Mouse (Mus musculus) cortical plate, adult 2 months (tissue): ENCODE measurements around the gene Pan3. TPM values are rescaled to one million over a fixed set of nuclear protein-coding genes. Genes with fewer than 3 reads are reported as not detected.
A peak's percentile ranks its signal among the peaks of the same experiment; 100 is the strongest.

ENCODE experiments used
- H3K27ac ChIP-seq: fragments of 200-500 bp; 2 replicates; pipeline ENCODE4 v1.5.1; 2012; ENCODE audit warnings: low read length, control low read depth, inconsistent platforms; ENCODE audit not compliant: insufficient read depth
- H3K4me1 ChIP-seq: fragments of 200-500 bp; 2 replicates; pipeline ENCODE4 v1.6.1; 2011; ENCODE audit warnings: low read length; ENCODE audit not compliant: control insufficient read depth, insufficient read depth
- H3K4me3 ChIP-seq: fragments of 200-500 bp; 2 replicates; pipeline ENCODE4 v1.5.1; 2011; ENCODE audit warnings: mild to moderate bottlenecking, low read length, control low read depth; ENCODE audit not compliant: insufficient read depth
- CTCF ChIP-seq: fragments of 200-500 bp; IDR thresholded peaks from 2 replicates; pipeline ENCODE4 v1.5.1; 2011; ENCODE audit warnings: mild to moderate bottlenecking, control low read depth, low read length; ENCODE audit not compliant: insufficient read depth; ENCODE audit errors: extremely low read depth
- POLR2A ChIP-seq: fragments of 200-500 bp; IDR thresholded peaks from 2 replicates; pipeline ENCODE4 v1.6.1; 2011; ENCODE audit warnings: mild to moderate bottlenecking, low read length, control low read depth; ENCODE audit not compliant: insufficient read depth; ENCODE audit errors: extremely low read depth
- polyA plus RNA-seq: library from polyadenylated mRNA; depleted of rRNA; stranded (reverse); fragments of >200 nt; gene quantifications from 2 replicates; pipeline ENCODE4 v1.2.3, GENCODE M21; 2012; rRNA removed

Pan3 gene
- polyA plus RNA-seq: 51.2 and 52.9 TPM in 2 replicates

- peaks cover 10% of the 10 kb centered on the region for H3K4me1 ChIP-seq
- peak within 1 kb of the TSS; percentile 97 for H3K27ac ChIP-seq
- H3K4me3 ChIP-seq: peak within 1 kb of the TSS; percentile 51
- TF ChIP-seq CTCF (no peak), POLR2A (peak; percentile 83)
Observed at GRCm38 (mm10) chr5:147429535-147430305, at the start of gene Pan3. TSS of gene Pan3 (plus strand) at chr5:147430161.

DNA sequence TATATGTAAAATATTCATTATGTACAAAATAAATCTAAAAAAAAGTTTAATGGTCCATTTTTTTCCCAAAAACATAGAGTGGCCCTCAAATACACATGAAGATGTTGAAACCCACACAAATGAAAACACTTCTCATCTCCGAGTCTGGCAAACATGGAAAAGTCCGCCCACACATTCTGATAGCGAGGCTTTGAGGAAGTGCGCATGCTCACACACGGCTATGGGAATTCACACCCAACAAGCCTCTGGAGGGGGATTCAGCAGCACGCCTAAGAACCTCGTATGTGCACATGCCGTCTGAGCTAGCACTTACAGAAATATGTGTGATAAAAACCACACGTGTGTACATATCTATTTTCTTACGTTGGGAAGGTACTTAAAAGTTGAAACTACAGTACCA, 48.6 kb upstream of the Pan3 start:
- no peak for TF ChIP-seq POLR2A
- no peak for TF ChIP-seq CTCF
- Histone ChIP-seq H3K27ac (no peak overlapping the region), H3K4me3 (no peak overlapping the region), H3K4me1 (no peaks in the 10 kb centered on the region)

DNA sequence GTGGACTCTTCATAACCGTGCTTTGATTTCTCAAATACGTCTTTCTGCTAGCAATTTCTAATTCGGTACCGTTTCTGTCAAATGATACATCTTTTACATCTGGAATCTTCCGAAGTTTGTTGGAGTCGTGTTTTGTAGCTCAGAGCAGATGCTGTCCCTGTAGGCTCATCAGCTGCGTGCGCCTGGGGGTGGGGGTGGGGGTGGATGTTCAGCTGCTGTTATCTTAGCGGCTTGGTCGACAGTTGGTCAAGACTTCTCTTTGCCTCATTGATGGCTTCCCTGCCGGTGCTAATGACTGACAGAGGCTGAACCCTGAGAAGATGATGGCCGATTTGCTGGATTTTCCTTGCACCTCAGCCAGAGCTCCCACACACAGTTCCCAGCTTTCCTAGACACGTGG, 43.1 kb upstream of the Pan3 start:
- Histone ChIP-seq H3K4me1 (peaks cover 1% of the 10 kb centered on the region; the same call in 1 of the 2 replicates), H3K4me3 (no peak overlapping the region), H3K27ac (no peak overlapping the region)
- TF ChIP-seq CTCF: no peak
- TF ChIP-seq POLR2A: no peak

DNA sequence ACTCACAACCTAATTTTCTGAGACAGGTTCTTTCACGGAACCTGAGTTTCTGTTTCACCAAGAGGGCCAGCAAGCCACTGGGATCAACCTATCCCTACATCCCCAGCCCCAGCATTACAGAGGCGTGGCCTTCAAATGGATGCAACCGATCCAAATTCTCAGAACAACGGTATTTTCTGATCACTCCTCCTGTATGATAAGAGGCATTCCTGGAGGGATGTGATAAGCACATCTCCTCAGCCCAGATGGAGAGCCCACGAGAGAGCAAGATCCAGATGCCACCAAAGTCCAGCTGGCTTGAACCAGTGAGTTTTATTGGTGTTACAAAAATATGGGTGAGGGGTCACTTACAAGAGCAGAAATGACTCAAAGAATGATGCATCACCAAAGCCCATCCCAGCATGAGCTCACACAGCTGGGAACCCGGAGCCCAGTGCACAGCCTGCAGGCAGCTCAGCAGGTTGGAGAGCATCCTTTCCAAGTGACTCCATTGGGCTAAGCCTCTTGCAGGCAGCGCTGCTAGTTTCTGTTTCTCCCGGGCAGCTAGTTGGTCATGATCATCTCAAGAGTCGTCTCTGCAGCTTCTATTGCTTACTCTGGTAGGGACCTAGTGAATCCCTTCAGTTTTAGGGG, 41.5 kb upstream of the Pan3 start:
- H3K27ac ChIP-seq: no peak overlapping the region
- TF ChIP-seq CTCF (no peak), POLR2A (no peak)
- H3K4me3 ChIP-seq: no peak overlapping the region
- H3K4me1 ChIP-seq: peaks cover 1% of the 10 kb centered on the region; the same call in 1 of the 2 replicates

GRCm38 (mm10) chr5:147389052-147389451, 40.9 kb upstream of the Pan3 start:
- TF ChIP-seq CTCF: no peak
- TF ChIP-seq POLR2A: no peak
- H3K27ac ChIP-seq: no peak overlapping the region
- H3K4me1 ChIP-seq: peaks cover 1% of the 10 kb centered on the region; the same call in 1 of the 2 replicates
- no peak overlapping the region for H3K4me3 ChIP-seq

- TF ChIP-seq CTCF (no peak), POLR2A (no peak)
- Histone ChIP-seq H3K4me1 (peaks cover 1% of the 10 kb centered on the region; the same call in 1 of the 2 replicates), H3K4me3 (no peak overlapping the region), H3K27ac (no peak overlapping the region)
Observed at GRCm38 (mm10) chr5:147390772-147391171, 39.2 kb upstream of the Pan3 start.

DNA sequence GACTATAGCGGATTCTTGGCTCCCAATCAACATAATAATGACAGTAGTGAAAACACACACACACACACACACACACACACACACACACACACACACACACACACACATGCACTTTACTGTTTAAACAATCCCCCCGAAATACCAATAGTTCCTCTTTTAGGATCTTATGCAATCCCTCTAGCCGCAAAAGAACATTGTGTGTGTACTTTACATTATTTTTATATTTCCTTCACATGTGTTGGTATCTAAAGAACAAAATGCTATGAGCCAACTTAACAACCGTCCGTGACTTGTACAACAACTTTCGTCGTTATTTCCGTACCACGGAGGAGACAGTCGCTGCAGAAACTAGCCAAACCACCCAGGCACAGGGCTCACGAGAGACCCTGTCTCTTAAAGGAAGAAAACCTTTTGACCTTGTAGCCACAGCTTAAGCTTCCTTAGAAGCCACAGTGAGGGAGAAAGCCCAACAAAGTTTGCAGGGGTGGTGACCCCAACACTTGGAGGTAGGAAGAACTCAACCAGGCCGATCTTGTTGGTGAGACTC, 37.2 kb upstream of the Pan3 start:
- no peak overlapping the region for H3K27ac ChIP-seq
- TF ChIP-seq CTCF (no peak), POLR2A (no peak)

DNA sequence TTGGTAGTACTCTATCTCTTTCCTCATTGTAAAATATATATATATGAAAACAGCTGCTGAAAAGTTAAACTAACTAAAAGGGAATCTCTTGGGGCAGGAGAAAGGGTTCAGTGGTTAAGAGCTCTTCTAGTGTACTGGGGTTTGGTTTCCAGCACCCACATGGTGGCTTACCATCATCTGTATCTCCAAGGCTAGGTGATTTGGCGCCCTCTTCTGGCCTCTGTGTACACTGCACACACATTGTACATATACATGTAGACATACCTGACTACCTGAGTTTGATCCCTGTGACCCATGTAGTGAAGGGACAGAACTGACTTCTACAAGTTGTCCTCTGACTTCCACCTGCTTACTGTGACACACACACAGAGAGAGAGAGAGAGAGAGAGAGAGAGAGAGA, 34.9 kb upstream of the Pan3 start:
- no peak overlapping the region for H3K4me3 ChIP-seq
- H3K27ac ChIP-seq: no peak overlapping the region
- peaks cover 1% of the 10 kb centered on the region; the same call in 1 of the 2 replicates for H3K4me1 ChIP-seq
- TF ChIP-seq POLR2A: no peak

More for the DNA sequence above, 37.2 kb upstream of the Pan3 start:
- Histone ChIP-seq H3K4me3 (no peak overlapping the region), H3K4me1 (peaks cover 1% of the 10 kb centered on the region; the same call in 1 of the 2 replicates)

- TF ChIP-seq POLR2A (no peak), CTCF (no peak)
- peak within 1 kb of the TSS; percentile 59 for H3K4me3 ChIP-seq
- H3K4me1 ChIP-seq: no peaks in the 10 kb centered on the region
- H3K27ac ChIP-seq: no peak within 1 kb of the TSS
Observed at GRCm38 (mm10) chr5:147399843-147400504, 30.0 kb upstream of the Pan3 start, which contains the start of gene Flt3. TSS of gene Flt3 (minus strand) at chr5:147400489.
